Mouse (Mus musculus) E14TG2a.4 (cell line): ENCODE measurements around the gene Acvr2a.

Experiments
- H3K27me3 ChIP-seq: 2 replicates; pipeline ENCODE4 v1.6.1; 2014; ENCODE audit warnings: low read length, control low read depth; ENCODE audit not compliant: insufficient read depth
- H3K36me3 ChIP-seq: 2 replicates; pipeline ENCODE4 v1.6.1; 2014; ENCODE audit warnings: low read length, control low read depth; ENCODE audit not compliant: insufficient read depth
- H3K4me1 ChIP-seq: replicated peaks from 2 replicates; pipeline ENCODE4 v1.6.1; 2014; ENCODE audit warnings: low read depth, low read length, control low read depth
- H3K4me3 ChIP-seq: replicated peaks from 2 replicates; pipeline ENCODE4 v1.5.1; 2014; ENCODE audit warnings: mild to moderate bottlenecking, low read length
- H3K9me3 ChIP-seq: 2 replicates; pipeline ENCODE4 v1.6.1; 2014; ENCODE audit warnings: low read length, control low read depth
- CTCF ChIP-seq: conservative IDR thresholded peaks from 2 replicates; pipeline ENCODE4 v1.5.1; 2014; ENCODE audit warnings: low read length
- NANOG ChIP-seq: IDR thresholded peaks from 2 replicates; pipeline ENCODE4 v1.6.1; 2014; ENCODE audit warnings: borderline replicate concordance, low read length, mixed read lengths
- POU5F1 ChIP-seq: IDR thresholded peaks from 2 replicates; pipeline ENCODE4 v1.6.1; 2014; ENCODE audit warnings: low read length, borderline replicate concordance

Acvr2a gene

GRCm38 (mm10) chr2:48947761-48948160 lies 133.9 kb downstream of the Acvr2a start:
- no peaks in the 10 kb centered on the region for H3K36me3 ChIP-seq
- no peaks in the 10 kb centered on the region for H3K27me3 ChIP-seq
- TF ChIP-seq CTCF (no peak), POU5F1 (no peak), NANOG (no peak)
- H3K9me3 ChIP-seq = no peaks in the 10 kb centered on the region
- peak overlapping the region; percentile 97 for H3K4me3 ChIP-seq
- H3K4me1 ChIP-seq = peaks cover 28% of the 10 kb centered on the region

GRCm38 (mm10) chr2:48948841-48949584 lies 135.1 kb downstream of the Acvr2a start, which contains the start of gene Mbd5:
Mbd5 (plus strand) TSS chr2:48949508.
- Histone ChIP-seq H3K9me3 (no peaks in the 10 kb centered on the region), H3K27me3 (no peaks in the 10 kb centered on the region), H3K4me1 (peaks cover 24% of the 10 kb centered on the region), H3K36me3 (no peaks in the 10 kb centered on the region), H3K4me3 (peak within 1 kb of the TSS; percentile 97)
- TF ChIP-seq POU5F1 = no peak
- TF ChIP-seq NANOG = no peak
- no peak for TF ChIP-seq CTCF

- no peaks in the 10 kb centered on the region for H3K36me3 ChIP-seq
- TF ChIP-seq CTCF (no peak), POU5F1 (no peak), NANOG (no peak)
- H3K9me3 ChIP-seq = no peaks in the 10 kb centered on the region
- H3K4me1 ChIP-seq = peaks cover 21% of the 10 kb centered on the region
- H3K27me3 ChIP-seq = no peaks in the 10 kb centered on the region
- H3K4me3 ChIP-seq = peak overlapping the region; percentile 90
These were observed 135.9 kb downstream of the Acvr2a start for GRCm38 (mm10) chr2:48949743-48950251.

- no peaks in the 10 kb centered on the region for H3K9me3 ChIP-seq
- H3K4me1 ChIP-seq = peaks cover 21% of the 10 kb centered on the region
- no peaks in the 10 kb centered on the region for H3K36me3 ChIP-seq
- no peaks in the 10 kb centered on the region for H3K27me3 ChIP-seq
- TF ChIP-seq POU5F1 (no peak), NANOG (no peak), CTCF (no peak)
- H3K4me3 ChIP-seq = peak within 1 kb of the TSS; percentile 97
These were observed 136.2 kb downstream of the Acvr2a start, which contains the start of gene Orc4 for GRCm38 (mm10) chr2:48950252-48950315. Orc4 (minus strand) TSS chr2:48950277.

GRCm38 (mm10) chr2:48950316-48950880 lies 136.5 kb downstream of the Acvr2a start:
- no peaks in the 10 kb centered on the region for H3K27me3 ChIP-seq
- H3K4me3 ChIP-seq = peak overlapping the region; percentile 90
- no peaks in the 10 kb centered on the region for H3K9me3 ChIP-seq
- TF ChIP-seq POU5F1 (no peak), NANOG (no peak), CTCF (no peak)
- no peaks in the 10 kb centered on the region for H3K36me3 ChIP-seq
- peaks cover 21% of the 10 kb centered on the region for H3K4me1 ChIP-seq
